Mouse (Mus musculus): ENCODE results near the gene Cdk7. TPM values are rescaled to one million over a fixed set of nuclear protein-coding genes. Genes with fewer than 3 reads are reported as not detected.

Gene Cdk7
- 89.0 and 89.6 TPM in 2 replicates for polyA plus RNA-seq (2015; fragmentation: Nextera tagmentation; extraction: Ambion mirVana)

DNA sequence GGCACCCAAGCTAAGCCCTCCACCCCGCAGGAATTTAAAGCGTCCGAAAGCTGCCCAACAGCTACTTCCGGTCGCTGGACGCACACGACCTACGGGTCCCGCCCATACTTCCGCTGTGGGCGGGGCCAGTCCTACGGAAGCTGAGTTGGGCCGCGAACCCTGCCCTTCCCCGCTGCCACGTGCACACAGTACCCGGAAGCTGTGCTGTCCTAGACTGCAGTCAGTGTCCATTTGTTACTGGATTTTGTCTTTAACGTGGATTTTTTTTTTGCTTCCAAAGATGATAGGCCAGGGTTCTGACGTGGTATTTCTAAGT, at the start of gene Cdk7:
Gene Cdk7 (minus strand): TSS at position 79 of the 316 bp plus-strand sequence.
- H3K27ac ChIP-seq (replicated peaks) = peak within 1 kb of the TSS; percentile 94
- H3K9me3 ChIP-seq (replicated peaks) = no peaks in the 10 kb centered on the region
- WGBS = under 1% methylated on average over 19 of the region's 19 CpGs
- no peaks in the 10 kb centered on the region for H3K27me3 ChIP-seq
- H3K4me1 ChIP-seq = peaks cover 22% of the 10 kb centered on the region
- H3K9ac ChIP-seq = peak within 1 kb of the TSS; percentile 86
- H3K4me2 ChIP-seq (replicated peaks) = peak within 1 kb of the TSS; percentile 61
- ATAC-seq (ENCODE audit: insufficient number of reproducible peaks, low FRiP score, low TSS enrichment, low read depth) = peak; percentile 97
- peaks cover 15% of the 10 kb centered on the region; the same call in 1 of the 2 replicates for H3K36me3 ChIP-seq
- H3K4me3 ChIP-seq (replicated peaks) = peak within 1 kb of the TSS; percentile 84

- no peaks in the 10 kb centered on the region for H3K36me3 ChIP-seq
- H3K27ac ChIP-seq (replicated peaks) = no peak overlapping the region
- no peaks in the 10 kb centered on the region for H3K9me3 ChIP-seq (replicated peaks)
- no peak overlapping the region for H3K4me3 ChIP-seq (replicated peaks)
- H3K4me2 ChIP-seq (replicated peaks) = no peak overlapping the region
- WGBS = 81% methylated on average over 3 of the region's 3 CpGs
- no peak for ATAC-seq (ENCODE audit: insufficient number of reproducible peaks, low FRiP score, low TSS enrichment, low read depth)
- H3K4me1 ChIP-seq = peaks cover 16% of the 10 kb centered on the region
- H3K27me3 ChIP-seq = no peaks in the 10 kb centered on the region
- H3K9ac ChIP-seq = no peak overlapping the region
Observed at GRCm38 (mm10) chr13:100777491-100777890, 46.8 kb upstream of the Cdk7 start.

- Histone ChIP-seq H3K4me3 (replicated peaks) (no peak overlapping the region), H3K36me3 (peaks cover 4% of the 10 kb centered on the region; the same call in 1 of the 2 replicates), H3K4me1 (peaks cover 16% of the 10 kb centered on the region), H3K27me3 (no peaks in the 10 kb centered on the region), H3K9me3 (replicated peaks) (no peaks in the 10 kb centered on the region), H3K4me2 (replicated peaks) (peak overlapping the region; percentile 95; the same call in 1 of the 2 replicates), H3K27ac (replicated peaks) (no peak overlapping the region), H3K9ac (no peak overlapping the region)
- no peak for ATAC-seq (ENCODE audit: insufficient number of reproducible peaks, low FRiP score, low TSS enrichment, low read depth)
- 60% methylated on average over 6 of the region's 6 CpGs for WGBS
Observed at GRCm38 (mm10) chr13:100776710-100777109, 46.0 kb upstream of the Cdk7 start.

GRCm38 (mm10) chr13:100776056-100776419, 45.3 kb upstream of the Cdk7 start:
- 12% methylated on average over 8 of the region's 8 CpGs for WGBS

DNA sequence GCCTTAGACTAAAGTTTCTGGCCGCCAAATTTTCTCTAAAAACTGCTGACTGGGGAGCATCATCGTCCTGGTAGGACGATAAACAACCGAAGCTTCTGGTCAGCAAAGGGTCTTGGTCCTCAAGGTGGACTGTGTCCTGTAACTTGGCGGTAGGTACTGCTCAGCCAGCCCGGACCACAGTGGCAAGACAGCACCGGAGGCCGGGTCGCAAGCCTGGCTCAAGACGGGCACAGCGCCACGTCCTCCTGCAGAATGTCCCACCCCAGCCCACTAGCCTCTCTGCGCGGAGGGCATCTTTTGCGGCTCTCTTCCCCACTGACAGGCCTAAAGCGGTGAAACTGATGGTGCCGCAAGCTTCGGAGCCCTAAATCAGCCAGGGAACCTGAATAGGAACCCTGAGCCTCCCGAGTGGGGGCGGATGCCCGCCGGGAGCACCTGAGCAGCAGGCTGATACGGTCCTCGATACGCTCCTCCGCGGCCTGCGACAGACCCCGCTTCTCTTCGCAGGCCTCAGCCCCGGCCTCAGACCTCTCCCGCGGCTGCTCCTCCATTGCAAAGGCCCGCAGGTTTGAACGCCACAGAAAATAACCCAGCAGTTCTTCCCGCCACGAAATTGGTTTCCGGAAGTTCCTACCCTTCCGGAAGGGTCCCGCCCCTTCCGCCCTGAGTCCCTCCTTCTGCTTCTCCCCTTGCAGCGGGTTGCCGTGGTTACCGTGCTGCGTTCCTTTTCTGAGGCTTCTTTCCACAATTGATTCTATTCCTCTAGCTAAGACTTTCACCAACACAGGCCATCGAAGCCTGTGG, 44.7 kb upstream of the Cdk7 start, which contains the start of gene Cenph:
Gene Cenph (minus strand): TSS at position 648 of the 804 bp plus-strand sequence.
- under 1% methylated on average over 46 of the region's 46 CpGs for WGBS
- no peaks in the 10 kb centered on the region for H3K9me3 ChIP-seq (replicated peaks)
- H3K36me3 ChIP-seq = peaks cover 15% of the 10 kb centered on the region; the same call in 1 of the 2 replicates
- ATAC-seq (ENCODE audit: insufficient number of reproducible peaks, low FRiP score, low TSS enrichment, low read depth) = peak; percentile 87
- H3K27me3 ChIP-seq = no peaks in the 10 kb centered on the region
- H3K4me3 ChIP-seq (replicated peaks) = peak within 1 kb of the TSS; percentile 88
- H3K9ac ChIP-seq = peak within 1 kb of the TSS; percentile 57
- H3K27ac ChIP-seq (replicated peaks) = no peak within 1 kb of the TSS; the same call in 1 of the 2 replicates
- H3K4me1 ChIP-seq = peaks cover 16% of the 10 kb centered on the region
- H3K4me2 ChIP-seq (replicated peaks) = peak within 1 kb of the TSS; percentile 95

More at GRCm38 (mm10) chr13:100776056-100776419, 45.3 kb upstream of the Cdk7 start:
- H3K4me2 ChIP-seq (replicated peaks) = peak overlapping the region; percentile 95
- H3K4me3 ChIP-seq (replicated peaks) = peak overlapping the region; percentile 88
- no peak overlapping the region; the same call in 1 of the 2 replicates for H3K27ac ChIP-seq (replicated peaks)
- H3K9me3 ChIP-seq (replicated peaks) = no peaks in the 10 kb centered on the region
- H3K36me3 ChIP-seq = peaks cover 9% of the 10 kb centered on the region; the same call in 1 of the 2 replicates
- no peak for ATAC-seq (ENCODE audit: insufficient number of reproducible peaks, low FRiP score, low TSS enrichment, low read depth)
- peaks cover 16% of the 10 kb centered on the region for H3K4me1 ChIP-seq
- H3K27me3 ChIP-seq = no peaks in the 10 kb centered on the region
- H3K9ac ChIP-seq = peak overlapping the region; percentile 57

DNA sequence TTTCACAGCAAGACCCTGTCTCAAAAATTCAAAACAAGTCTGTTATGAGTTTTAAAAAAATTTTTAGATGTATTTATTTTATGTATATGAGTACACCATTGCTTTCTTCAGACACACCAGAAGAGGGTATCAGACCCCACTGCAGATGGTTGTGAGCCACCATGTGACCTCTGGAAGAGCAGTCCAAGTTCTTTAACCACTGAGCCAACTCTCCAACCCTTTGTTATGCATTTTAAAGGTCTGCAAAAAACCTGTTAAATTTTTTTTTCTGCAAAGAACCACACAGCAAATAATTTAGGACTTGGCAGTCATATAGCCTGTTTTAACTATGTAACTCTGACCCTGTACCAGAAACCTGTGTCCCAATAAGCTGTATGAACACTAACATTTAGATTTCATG, 44.0 kb upstream of the Cdk7 start:
- Histone ChIP-seq H3K4me1 (peaks cover 16% of the 10 kb centered on the region), H3K27me3 (no peaks in the 10 kb centered on the region), H3K27ac (replicated peaks) (no peak overlapping the region), H3K9me3 (replicated peaks) (no peaks in the 10 kb centered on the region), H3K36me3 (peaks cover 20% of the 10 kb centered on the region), H3K9ac (no peak overlapping the region), H3K4me2 (replicated peaks) (peak overlapping the region; percentile 95), H3K4me3 (replicated peaks) (peak overlapping the region; percentile 88)
- ATAC-seq (ENCODE audit: insufficient number of reproducible peaks, low FRiP score, low TSS enrichment, low read depth) = no peak

- no peaks in the 10 kb centered on the region for H3K9me3 ChIP-seq (replicated peaks)
- ATAC-seq (ENCODE audit: insufficient number of reproducible peaks, low FRiP score, low TSS enrichment, low read depth) = no peak
- no peaks in the 10 kb centered on the region for H3K4me1 ChIP-seq
- H3K27ac ChIP-seq (replicated peaks) = no peak overlapping the region
- WGBS = 86% methylated on average over 2 of the region's 2 CpGs
- no peak overlapping the region for H3K9ac ChIP-seq
- no peak overlapping the region for H3K4me3 ChIP-seq (replicated peaks)
- no peaks in the 10 kb centered on the region for H3K27me3 ChIP-seq
- H3K36me3 ChIP-seq = peaks cover 11% of the 10 kb centered on the region; the same call in 1 of the 2 replicates
- H3K4me2 ChIP-seq (replicated peaks) = no peak overlapping the region
Observed at GRCm38 (mm10) chr13:100755329-100755728, 24.6 kb upstream of the Cdk7 start.

DNA sequence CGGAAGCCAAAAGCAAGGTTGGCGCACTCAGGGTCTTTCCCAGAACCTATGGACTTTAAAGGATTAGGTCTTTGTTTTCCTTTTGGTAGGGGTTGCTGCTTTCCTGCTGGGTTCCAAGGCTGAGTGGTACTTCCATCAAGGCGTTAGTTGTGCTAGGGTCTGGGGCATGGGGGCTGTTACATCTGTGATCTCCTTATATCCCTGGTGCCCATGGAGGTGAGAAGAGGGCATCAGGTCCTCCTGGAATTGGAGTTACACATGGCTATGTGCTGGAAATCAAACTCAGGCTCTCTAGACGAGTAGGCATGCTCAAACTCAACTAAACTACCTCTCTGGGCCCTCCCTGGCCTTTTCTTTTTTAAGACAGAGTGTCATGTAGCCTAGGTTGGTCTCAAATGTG, 23.4 kb upstream of the Cdk7 start:
- Histone ChIP-seq H3K27ac (replicated peaks) (no peak overlapping the region), H3K9me3 (replicated peaks) (no peaks in the 10 kb centered on the region), H3K36me3 (no peaks in the 10 kb centered on the region), H3K4me3 (replicated peaks) (no peak overlapping the region), H3K4me1 (no peaks in the 10 kb centered on the region), H3K4me2 (replicated peaks) (no peak overlapping the region), H3K27me3 (no peaks in the 10 kb centered on the region), H3K9ac (no peak overlapping the region)
- no peak for ATAC-seq (ENCODE audit: insufficient number of reproducible peaks, low FRiP score, low TSS enrichment, low read depth)
- WGBS = 63% methylated on average over 4 of the region's 4 CpGs

DNA sequence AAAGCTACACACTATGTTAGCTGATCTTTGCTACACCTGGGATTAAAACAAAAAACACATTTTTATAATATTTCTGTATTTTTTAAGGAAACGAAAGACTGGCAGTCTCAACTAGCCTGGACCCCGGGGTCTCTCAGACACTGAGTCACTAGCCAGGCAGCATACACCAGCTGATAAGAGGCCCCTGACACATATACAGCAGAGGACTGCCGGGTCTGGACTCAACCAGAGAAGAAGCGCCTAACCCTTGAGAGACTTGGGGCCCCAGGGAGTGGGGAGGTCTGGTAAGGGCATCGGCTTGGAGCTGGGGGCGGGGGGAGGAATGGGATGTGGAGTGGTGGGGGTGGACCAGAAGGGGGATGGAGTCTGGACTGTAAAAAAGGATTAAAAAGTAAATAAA, 22.3 kb upstream of the Cdk7 start:
- Histone ChIP-seq H3K9ac (no peak overlapping the region), H3K27ac (replicated peaks) (no peak overlapping the region), H3K36me3 (no peaks in the 10 kb centered on the region), H3K9me3 (replicated peaks) (no peaks in the 10 kb centered on the region), H3K4me2 (replicated peaks) (no peak overlapping the region), H3K27me3 (no peaks in the 10 kb centered on the region), H3K4me3 (replicated peaks) (no peak overlapping the region), H3K4me1 (no peaks in the 10 kb centered on the region)
- WGBS = 81% methylated on average over 6 of the region's 6 CpGs
- ATAC-seq (ENCODE audit: insufficient number of reproducible peaks, low FRiP score, low TSS enrichment, low read depth) = no peak

- Histone ChIP-seq H3K9me3 (replicated peaks) (no peaks in the 10 kb centered on the region), H3K4me3 (replicated peaks) (no peak overlapping the region), H3K36me3 (no peaks in the 10 kb centered on the region), H3K4me1 (no peaks in the 10 kb centered on the region), H3K27me3 (no peaks in the 10 kb centered on the region), H3K4me2 (replicated peaks) (no peak overlapping the region), H3K9ac (no peak overlapping the region), H3K27ac (replicated peaks) (no peak overlapping the region)
- 86% methylated on average over 8 of the region's 8 CpGs for WGBS
- ATAC-seq (ENCODE audit: insufficient number of reproducible peaks, low FRiP score, low TSS enrichment, low read depth) = no peak
Observed at GRCm38 (mm10) chr13:100752529-100752928, 21.8 kb upstream of the Cdk7 start.

DNA sequence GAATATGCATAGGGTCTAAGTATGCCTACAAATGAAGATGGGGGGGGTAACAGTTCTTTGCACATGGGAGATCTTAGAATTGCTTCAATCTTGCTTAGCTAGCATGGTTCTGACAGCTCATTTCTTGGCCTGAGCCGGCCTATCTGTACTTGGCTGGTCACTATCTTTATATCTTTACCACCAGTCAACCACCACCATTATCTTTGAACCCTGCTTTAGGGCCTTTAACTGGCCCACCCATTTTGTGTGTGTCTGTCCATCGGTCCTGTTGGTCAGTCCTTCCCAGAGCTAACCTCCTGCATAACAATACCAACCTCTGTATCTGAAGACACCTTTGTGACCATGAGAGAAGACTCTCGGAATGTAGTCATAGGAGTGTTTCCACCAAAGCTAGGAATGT, 20.7 kb upstream of the Cdk7 start:
- no peaks in the 10 kb centered on the region for H3K9me3 ChIP-seq (replicated peaks)
- no peak overlapping the region for H3K4me3 ChIP-seq (replicated peaks)
- no peaks in the 10 kb centered on the region for H3K27me3 ChIP-seq
- H3K36me3 ChIP-seq = no peaks in the 10 kb centered on the region
- H3K4me1 ChIP-seq = no peaks in the 10 kb centered on the region
- WGBS = 91% methylated on average over 3 of the region's 3 CpGs
- H3K9ac ChIP-seq = no peak overlapping the region
- H3K27ac ChIP-seq (replicated peaks) = no peak overlapping the region
- H3K4me2 ChIP-seq (replicated peaks) = no peak overlapping the region
- no peak for ATAC-seq (ENCODE audit: insufficient number of reproducible peaks, low FRiP score, low TSS enrichment, low read depth)

- Histone ChIP-seq H3K9me3 (replicated peaks) (no peaks in the 10 kb centered on the region), H3K4me3 (replicated peaks) (no peak overlapping the region), H3K9ac (no peak overlapping the region), H3K4me1 (no peaks in the 10 kb centered on the region), H3K27me3 (no peaks in the 10 kb centered on the region), H3K36me3 (no peaks in the 10 kb centered on the region), H3K4me2 (replicated peaks) (no peak overlapping the region), H3K27ac (replicated peaks) (no peak overlapping the region)
- 71% methylated on average over 5 of the region's 5 CpGs for WGBS
- ATAC-seq (ENCODE audit: insufficient number of reproducible peaks, low FRiP score, low TSS enrichment, low read depth) = no peak
Observed at GRCm38 (mm10) chr13:100750799-100751198, 20.1 kb upstream of the Cdk7 start.

All from embryonic facial prominence, embryonic 15.5 days (tissue).